Mouse (Mus musculus) stomach, embryonic 15.5 days (tissue): ENCODE data around the gene Ntrk2. TPM values are rescaled to one million over a fixed set of nuclear protein-coding genes. Genes with fewer than 3 reads are reported as not detected.
"Not testable (repeated sequence)": the region's sequence is repeated elsewhere in the genome, so short reads cannot be mapped to it uniquely, and the experiment has no call there.

Source experiments
- ATAC-seq: fragments of 200-750 bp; cut with Nextera tagmentation; 2 replicates; pipeline ENCODE4 v1.8.0; 2017; ENCODE audit warnings: low read depth, moderate number of reproducible peaks, moderate TSS enrichment; ENCODE audit not compliant: insufficient read depth, low FRiP score
- H3K27ac ChIP-seq: fragments of 300-500 bp; sonication (generic); 2 replicates; pipeline ENCODE4 v1.5.1; 2015; ENCODE audit warnings: mild to moderate bottlenecking, inconsistent platforms
- H3K27me3 ChIP-seq: fragments of 300-500 bp; sonication (generic); replicated peaks from 2 replicates; pipeline ENCODE4 v1.6.1; 2015; ENCODE audit warnings: inconsistent platforms
- H3K36me3 ChIP-seq: fragments of 300-500 bp; sonication (generic); 2 replicates; pipeline ENCODE4 v1.6.1; 2015; ENCODE audit warnings: inconsistent platforms
- H3K4me1 ChIP-seq: fragments of 300-500 bp; sonication (generic); 2 replicates; pipeline ENCODE4 v1.6.1; 2015; ENCODE audit warnings: inconsistent platforms
- H3K4me2 ChIP-seq: fragments of 300-500 bp; sonication (generic); 2 replicates; pipeline ENCODE4 v1.6.1; 2015; ENCODE audit warnings: mild to moderate bottlenecking, inconsistent platforms
- H3K4me3 ChIP-seq: fragments of 300-500 bp; sonication (generic); replicated peaks from 2 replicates; pipeline ENCODE4 v1.5.1; 2015; ENCODE audit warnings: inconsistent platforms
- H3K9ac ChIP-seq: fragments of 300-500 bp; sonication (generic); 2 replicates; pipeline ENCODE4 v1.6.1; 2015; ENCODE audit warnings: inconsistent platforms
- H3K9me3 ChIP-seq: fragments of 300-500 bp; sonication (generic); 2 replicates; pipeline ENCODE4 v1.6.1; 2016; ENCODE audit warnings: inconsistent platforms
- WGBS: fragments of 180-500 bp; shearing (Covaris S2); methylation state at CpG from one replicate; pipeline ENCODE4 v1.1.7; 2015; 5-methylcytosine and 5-hydroxymethylcytosine counted together
- polyA plus RNA-seq: library from polyadenylated mRNA; unstranded; fragments of >200 nt; fragmentation: Nextera tagmentation; extraction: Ambion mirVana; gene quantifications from 2 replicates; pipeline ENCODE4 v1.2.1, GENCODE M21; 2015

Ntrk2 gene
- polyA plus RNA-seq, 1 experiment from 2014 or later, result 10.9 TPM

DNA sequence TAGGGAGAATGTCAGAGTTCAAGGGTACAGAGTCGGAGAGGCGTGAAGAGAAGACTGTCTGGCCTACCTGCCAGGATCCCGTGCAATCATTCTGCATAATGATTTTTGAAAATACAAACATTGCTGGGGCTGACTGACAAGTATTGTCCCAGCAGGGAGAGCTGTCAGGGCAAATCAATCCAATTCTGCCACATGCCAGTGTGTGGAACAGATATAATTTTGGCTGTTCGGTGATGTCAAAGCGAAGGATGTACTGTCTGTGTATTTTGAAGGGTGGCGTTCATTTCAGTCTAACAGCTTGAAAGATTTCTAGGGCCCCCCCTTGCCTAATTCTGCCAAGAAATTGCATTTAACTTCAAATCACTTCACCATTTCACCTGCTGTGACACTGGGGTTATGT is 224.2 kb downstream of the Ntrk2 start:
- no peak overlapping the region for H3K4me3 ChIP-seq
- ATAC-seq, result no peak
- H3K27me3 ChIP-seq, result no peaks in the 10 kb centered on the region
- H3K4me2 ChIP-seq, result no peak overlapping the region
- H3K36me3 ChIP-seq, result no peaks in the 10 kb centered on the region
- H3K4me1 ChIP-seq, result no peaks in the 10 kb centered on the region
- no peak overlapping the region for H3K9ac ChIP-seq
- H3K9me3 ChIP-seq, result no peaks in the 10 kb centered on the region
- 82% methylated on average over 6 of the region's 6 CpGs for WGBS
- no peak overlapping the region for H3K27ac ChIP-seq

DNA sequence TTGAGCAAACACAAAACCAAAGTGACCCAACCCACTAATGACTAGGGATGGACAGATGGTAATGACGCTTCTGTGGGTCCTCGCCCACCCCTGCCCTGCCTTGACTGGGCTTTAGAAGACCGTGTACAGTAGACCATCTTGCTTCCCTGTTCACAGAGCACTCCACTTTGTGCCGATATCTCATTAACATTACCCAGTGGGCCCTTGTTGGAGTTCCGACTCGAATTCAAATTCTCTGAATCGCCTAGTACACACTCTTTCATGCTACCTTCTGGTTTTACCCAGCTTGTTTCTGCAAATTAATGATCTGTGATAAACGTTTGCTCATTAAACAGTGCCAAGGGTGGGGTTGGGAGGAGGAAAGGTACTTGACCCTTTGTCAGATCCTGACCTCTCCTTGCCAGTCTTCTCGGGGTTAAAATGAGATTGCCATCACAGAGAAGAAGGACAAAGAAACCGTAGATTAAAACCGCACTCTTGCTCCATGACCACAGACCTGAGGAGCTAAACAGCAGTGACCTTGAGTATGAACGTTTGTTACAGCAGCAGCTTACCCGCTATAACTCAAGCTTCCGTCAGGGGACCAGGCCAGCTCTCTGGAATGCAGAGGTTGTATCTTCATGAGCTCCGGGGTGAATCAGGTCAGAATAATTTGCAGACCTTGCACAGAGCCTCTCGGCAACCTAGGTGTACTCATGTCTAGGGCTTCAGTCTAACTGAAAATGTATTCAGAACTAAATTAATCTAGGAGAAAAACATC is 234.0 kb downstream of the Ntrk2 start:
- Histone ChIP-seq H3K27me3 (no peaks in the 10 kb centered on the region), H3K9ac (no peak overlapping the region), H3K4me2 (no peak overlapping the region), H3K9me3 (no peaks in the 10 kb centered on the region), H3K36me3 (no peaks in the 10 kb centered on the region), H3K27ac (no peak overlapping the region), H3K4me3 (no peak overlapping the region), H3K4me1 (no peaks in the 10 kb centered on the region)
- ATAC-seq, result no peak
- 61% methylated on average over 16 of the region's 16 CpGs for WGBS

DNA sequence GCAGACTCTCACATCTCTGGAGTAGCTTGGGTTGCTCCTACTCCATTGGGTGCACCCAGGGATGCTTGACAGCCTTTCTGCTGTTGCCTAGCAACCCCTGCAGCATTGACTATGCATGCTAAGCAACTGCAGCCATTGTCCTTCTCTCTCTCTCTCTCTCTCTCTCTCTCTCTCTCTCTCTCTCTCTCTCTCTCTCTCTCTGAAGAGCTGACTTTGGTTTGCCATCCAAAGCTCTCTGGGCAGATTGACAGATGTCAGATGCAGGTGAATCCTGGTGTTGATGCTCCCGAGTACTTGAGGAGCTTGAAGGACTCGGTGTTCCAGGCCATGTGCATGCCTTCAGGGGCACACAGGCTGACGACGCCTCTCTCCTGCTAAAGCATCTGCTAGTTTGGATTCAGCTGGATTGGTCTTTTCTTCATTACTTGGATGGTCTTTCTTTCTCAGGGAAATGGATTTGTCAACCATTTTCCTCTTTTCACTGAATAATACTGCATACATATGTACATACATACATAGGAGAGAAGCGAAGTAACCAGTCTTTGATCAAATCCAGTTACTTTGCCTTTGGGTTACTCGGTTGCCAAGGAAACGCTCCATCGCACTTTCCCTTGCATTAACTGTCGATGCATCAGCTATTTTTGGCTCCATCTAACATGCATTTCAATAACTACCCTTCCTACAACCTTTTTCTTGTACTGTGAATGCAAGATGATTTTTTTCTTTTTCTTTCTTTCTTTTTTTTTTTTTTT is 234.8 kb downstream of the Ntrk2 start:
- Histone ChIP-seq H3K9ac (no peak overlapping the region), H3K4me1 (no peaks in the 10 kb centered on the region), H3K27ac (no peak overlapping the region), H3K4me3 (no peak overlapping the region), H3K36me3 (no peaks in the 10 kb centered on the region), H3K4me2 (no peak overlapping the region), H3K9me3 (no peaks in the 10 kb centered on the region), H3K27me3 (no peaks in the 10 kb centered on the region)
- WGBS, result 63% methylated on average over 9 of the region's 9 CpGs
- no peak for ATAC-seq

DNA sequence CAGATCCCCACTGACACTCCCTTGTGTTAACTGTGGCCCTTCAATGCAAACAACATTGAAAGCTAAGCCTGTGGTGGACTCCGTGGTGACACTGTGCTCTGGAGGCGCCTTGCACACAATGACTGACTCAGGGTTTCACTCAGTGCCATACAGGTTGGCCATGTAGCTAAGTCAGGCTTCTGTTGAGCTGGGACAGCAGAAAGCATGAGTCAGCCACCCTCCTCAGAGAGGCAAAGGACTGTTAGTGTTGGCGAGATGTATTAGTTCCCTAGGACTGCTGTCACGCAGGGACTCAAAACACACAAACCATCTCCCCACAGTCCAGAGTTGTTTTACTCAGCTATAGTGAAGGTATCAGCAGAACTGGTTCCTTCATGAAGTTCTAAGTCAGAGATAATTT is 245.8 kb downstream of the Ntrk2 start:
- H3K9me3 ChIP-seq, result no peaks in the 10 kb centered on the region
- 71% methylated on average over 4 of the region's 4 CpGs for WGBS
- no peak overlapping the region for H3K27ac ChIP-seq
- no peak overlapping the region for H3K9ac ChIP-seq
- H3K4me2 ChIP-seq, result no peak overlapping the region
- no peaks in the 10 kb centered on the region for H3K4me1 ChIP-seq
- no peaks in the 10 kb centered on the region for H3K27me3 ChIP-seq
- no peak overlapping the region for H3K4me3 ChIP-seq
- no peak for ATAC-seq
- H3K36me3 ChIP-seq, result no peaks in the 10 kb centered on the region

DNA sequence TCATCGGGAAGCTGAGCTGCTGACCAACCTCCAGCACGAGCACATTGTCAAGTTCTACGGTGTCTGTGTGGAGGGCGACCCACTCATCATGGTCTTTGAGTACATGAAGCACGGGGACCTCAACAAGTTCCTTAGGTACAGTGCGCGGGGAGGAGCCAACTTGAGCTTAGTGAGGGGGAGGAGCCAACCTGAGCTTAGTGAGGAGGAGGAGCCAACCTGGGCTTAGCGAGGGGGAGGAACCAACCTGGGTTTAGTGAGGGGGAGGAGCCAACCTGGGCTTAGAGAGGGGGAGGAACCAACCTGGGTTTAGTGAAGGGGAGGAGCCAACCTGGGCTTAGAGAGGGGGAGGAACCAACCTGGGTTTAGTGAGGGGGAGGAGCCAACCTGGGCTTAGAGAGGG is 248.0 kb downstream of the Ntrk2 start:
- 65% methylated on average over 8 of the region's 8 CpGs for WGBS
- H3K4me1 ChIP-seq, H3K27me3 ChIP-seq, ATAC-seq, H3K9ac ChIP-seq, H3K27ac ChIP-seq, H3K9me3 ChIP-seq, H3K36me3 ChIP-seq, H3K4me2 ChIP-seq, H3K4me3 ChIP-seq: not testable (repeated sequence)

DNA sequence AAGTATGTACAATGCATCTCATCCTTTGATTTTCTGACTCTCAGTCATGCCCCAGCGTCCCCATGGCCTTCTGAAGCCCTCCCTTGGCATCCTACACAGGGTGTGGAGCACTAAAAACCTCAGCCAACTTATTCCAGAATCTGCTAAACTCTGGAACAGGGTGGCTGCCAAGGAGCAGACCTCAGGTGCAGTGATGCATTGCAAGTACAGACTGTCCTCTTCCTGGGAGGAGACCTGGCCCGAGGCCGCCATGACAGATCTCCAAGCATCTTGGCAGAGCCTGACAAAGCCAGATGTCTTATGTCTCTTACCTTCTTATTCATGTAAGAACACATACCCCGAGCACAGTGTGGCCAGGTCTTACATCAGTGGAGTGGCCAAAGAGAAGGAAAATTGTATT is 250.5 kb downstream of the Ntrk2 start:
- Histone ChIP-seq H3K9me3 (no peaks in the 10 kb centered on the region), H3K4me2 (no peak overlapping the region), H3K4me1 (no peaks in the 10 kb centered on the region), H3K27ac (no peak overlapping the region), H3K4me3 (no peak overlapping the region), H3K9ac (no peak overlapping the region), H3K27me3 (no peaks in the 10 kb centered on the region), H3K36me3 (no peaks in the 10 kb centered on the region)
- no peak for ATAC-seq
- WGBS, result 73% methylated on average over 4 of the region's 4 CpGs

DNA sequence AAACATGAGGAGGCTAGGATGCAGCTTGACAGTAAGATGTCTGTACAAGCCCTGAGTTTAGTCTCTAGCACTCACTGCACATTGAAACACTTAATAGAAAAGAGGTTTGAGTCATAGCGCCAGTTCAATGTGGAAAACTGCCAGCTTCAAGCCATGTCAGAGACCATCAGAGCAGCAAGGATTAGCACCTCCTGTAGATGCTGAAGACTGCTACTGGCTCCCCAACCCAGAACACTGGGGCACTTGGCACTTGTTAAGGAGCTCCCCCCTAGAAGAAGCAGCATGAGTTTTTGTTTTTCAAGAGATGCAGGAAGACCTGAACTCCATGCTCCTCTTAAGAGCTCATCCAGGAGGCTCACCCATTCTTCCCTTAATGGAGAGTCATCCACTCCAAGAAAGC is 251.5 kb downstream of the Ntrk2 start:
- H3K4me2 ChIP-seq, result no peak overlapping the region
- no peak overlapping the region for H3K27ac ChIP-seq
- H3K9me3 ChIP-seq, result no peaks in the 10 kb centered on the region
- H3K9ac ChIP-seq, result no peak overlapping the region
- no peaks in the 10 kb centered on the region for H3K4me1 ChIP-seq
- ATAC-seq, result no peak
- 69% methylated on average over 1 of the region's 1 CpGs for WGBS
- H3K4me3 ChIP-seq, result no peak overlapping the region
- H3K36me3 ChIP-seq, result no peaks in the 10 kb centered on the region
- no peaks in the 10 kb centered on the region for H3K27me3 ChIP-seq

DNA sequence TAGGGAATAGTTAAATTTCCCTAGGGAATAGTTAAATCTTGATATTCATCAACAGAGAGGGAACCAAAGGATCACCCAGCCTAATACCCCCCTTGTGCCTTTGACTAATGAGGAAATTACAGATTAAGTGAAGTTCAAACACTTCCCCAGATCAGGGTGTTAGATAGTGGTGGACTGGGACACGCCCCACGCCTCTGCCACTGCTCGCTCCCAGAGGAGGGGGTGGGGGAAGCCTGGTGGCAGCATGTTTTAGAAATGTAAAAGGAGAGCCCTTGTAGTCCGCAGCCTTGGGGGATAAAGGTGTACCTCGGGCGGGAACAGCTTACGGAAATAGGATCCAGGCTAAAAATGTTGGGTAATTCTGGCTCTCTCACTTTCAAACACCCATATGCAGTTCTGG is 252.7 kb downstream of the Ntrk2 start:
- Histone ChIP-seq H3K9ac (no peak overlapping the region), H3K27me3 (no peaks in the 10 kb centered on the region), H3K4me1 (no peaks in the 10 kb centered on the region), H3K4me2 (no peak overlapping the region), H3K9me3 (no peaks in the 10 kb centered on the region), H3K36me3 (no peaks in the 10 kb centered on the region), H3K4me3 (no peak overlapping the region), H3K27ac (no peak overlapping the region)
- WGBS, result 24% methylated on average over 7 of the region's 7 CpGs
- ATAC-seq, result no peak

DNA sequence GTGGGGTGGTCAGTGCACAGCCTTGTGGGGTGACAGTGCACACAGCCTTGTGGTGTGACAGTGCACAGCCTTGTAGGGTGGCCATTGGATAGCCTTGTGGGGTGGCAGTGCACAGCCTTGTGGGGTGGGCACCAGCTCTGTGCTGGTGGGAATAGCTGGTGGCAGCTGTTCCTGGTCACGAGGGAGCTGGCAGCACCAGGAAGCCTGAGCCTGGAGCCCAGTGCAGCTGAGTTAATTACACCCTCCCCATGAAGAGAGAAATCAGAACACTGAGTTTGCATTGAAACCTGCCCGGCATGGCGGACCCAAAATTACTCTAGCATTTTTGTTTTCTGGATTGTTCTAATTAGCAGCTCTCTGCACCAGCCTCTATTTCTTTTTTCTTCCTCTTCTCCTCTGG is 259.3 kb downstream of the Ntrk2 start:
- no peak for ATAC-seq
- 78% methylated on average over 3 of the region's 3 CpGs for WGBS
- no peaks in the 10 kb centered on the region for H3K4me1 ChIP-seq

DNA sequence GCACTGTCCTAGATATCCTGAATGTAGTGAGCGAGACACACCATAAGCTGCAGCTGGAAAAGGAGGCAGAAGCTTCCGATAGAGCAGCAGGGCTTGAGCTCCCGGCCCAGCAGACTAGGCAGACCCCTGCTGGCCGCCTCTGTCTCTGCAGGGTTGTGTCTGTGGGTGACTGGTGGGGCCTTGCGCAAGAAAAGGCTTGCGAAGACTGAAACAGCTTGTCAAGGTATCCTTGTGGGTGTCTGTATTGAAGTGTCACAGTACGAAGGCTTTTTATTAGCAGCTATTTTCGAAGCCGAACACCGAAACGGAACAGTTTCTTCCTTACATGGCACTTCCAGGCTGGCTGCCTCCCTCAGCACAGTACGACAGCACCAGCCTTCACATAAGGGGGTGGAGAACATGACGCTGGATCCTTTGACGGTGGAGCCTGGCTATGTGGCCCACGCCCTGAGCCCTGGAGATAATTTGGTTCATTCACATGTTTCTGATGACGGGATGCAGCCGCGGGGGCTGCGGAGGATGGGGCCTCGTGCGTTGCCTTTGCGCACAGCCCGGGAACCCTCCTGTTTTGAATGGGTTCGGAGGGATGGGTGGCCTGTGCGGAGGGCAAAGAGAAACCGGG is 267.4 kb downstream of the Ntrk2 start:
- H3K27me3 ChIP-seq, result no peaks in the 10 kb centered on the region
- no peaks in the 10 kb centered on the region for H3K36me3 ChIP-seq
- H3K9ac ChIP-seq, result no peak overlapping the region
- WGBS, result 29% methylated on average over 26 of the region's 26 CpGs
- 0 out of 2 replicates have a peak overlapping the region, but pooled peaks have one; percentile 1 for H3K4me3 ChIP-seq
- H3K27ac ChIP-seq, result no peak overlapping the region
- H3K4me1 ChIP-seq, result no peaks in the 10 kb centered on the region
- peak overlapping the region; percentile 36 for H3K4me2 ChIP-seq
- peak; percentile 70; the same call in 1 of the 2 replicates for ATAC-seq
- no peaks in the 10 kb centered on the region for H3K9me3 ChIP-seq

More for the DNA sequence above, 259.3 kb downstream of the Ntrk2 start:
- Histone ChIP-seq H3K27ac (no peak overlapping the region), H3K27me3 (no peaks in the 10 kb centered on the region), H3K9me3 (no peaks in the 10 kb centered on the region), H3K36me3 (no peaks in the 10 kb centered on the region), H3K4me3 (no peak overlapping the region), H3K9ac (no peak overlapping the region), H3K4me2 (no peak overlapping the region)

DNA sequence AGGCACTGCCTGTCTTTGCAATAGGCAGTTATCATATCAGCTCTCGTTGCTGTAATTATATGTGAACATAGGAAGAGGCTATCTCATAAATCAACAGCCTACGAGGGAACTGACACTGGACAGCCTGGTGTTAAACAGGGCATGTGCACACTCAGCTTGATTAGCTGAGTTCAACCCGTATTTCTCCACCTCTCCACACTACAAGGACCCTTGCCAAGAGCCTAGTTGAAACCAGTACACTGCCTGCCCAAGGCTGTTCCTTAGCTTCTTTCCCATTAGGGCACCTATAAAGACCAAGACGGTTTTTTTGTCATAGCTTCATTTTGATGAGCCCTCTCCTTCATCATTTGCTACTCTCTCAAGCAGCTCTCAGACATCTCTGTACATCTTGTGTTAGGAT is 270.1 kb downstream of the Ntrk2 start:
- Histone ChIP-seq H3K4me3 (no peak overlapping the region), H3K27ac (no peak overlapping the region), H3K36me3 (no peaks in the 10 kb centered on the region), H3K4me2 (no peak overlapping the region), H3K9ac (no peak overlapping the region), H3K9me3 (no peaks in the 10 kb centered on the region), H3K27me3 (no peaks in the 10 kb centered on the region), H3K4me1 (no peaks in the 10 kb centered on the region)
- no peak for ATAC-seq
- WGBS, result 53% methylated on average over 4 of the region's 4 CpGs

DNA sequence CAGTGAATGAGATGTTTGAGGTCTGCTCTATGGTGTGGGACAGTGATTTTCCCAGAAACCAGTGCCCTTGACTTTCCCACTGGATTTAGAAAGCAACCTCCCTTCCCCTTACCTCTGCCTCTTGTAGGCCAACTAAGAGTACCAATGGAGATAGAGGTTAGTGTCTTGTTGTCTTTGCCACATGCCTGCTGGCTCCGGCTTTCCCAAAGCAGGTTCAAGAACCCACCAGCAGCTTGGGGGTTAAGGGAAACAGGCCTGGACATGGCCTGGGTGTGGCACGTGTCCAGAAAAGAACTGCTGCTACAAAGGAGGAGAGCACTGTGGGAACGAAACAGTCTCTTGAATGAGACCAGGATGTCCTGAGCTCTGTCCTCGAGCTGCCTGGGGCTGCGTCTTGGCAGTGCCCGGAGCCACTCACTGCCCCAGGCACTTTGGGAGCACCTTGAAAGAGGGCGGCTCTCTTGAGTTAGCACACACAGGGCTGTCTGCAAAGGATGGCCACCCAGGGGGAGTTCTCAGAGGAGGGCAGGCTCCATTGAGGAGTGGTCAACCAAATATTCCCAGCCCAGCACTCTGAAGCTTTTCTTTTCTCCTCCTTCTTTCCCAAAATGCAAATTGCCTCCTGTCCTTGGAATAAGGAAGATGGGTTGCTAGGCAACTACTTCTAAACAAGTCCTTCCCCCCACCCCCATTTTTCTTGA is 273.5 kb downstream of the Ntrk2 start:
- 57% methylated on average over 7 of the region's 7 CpGs for WGBS
- no peak for ATAC-seq
- H3K4me3 ChIP-seq, result no peak overlapping the region
- no peak overlapping the region for H3K9ac ChIP-seq
- no peaks in the 10 kb centered on the region for H3K4me1 ChIP-seq
- H3K9me3 ChIP-seq, result no peaks in the 10 kb centered on the region
- H3K36me3 ChIP-seq, result no peaks in the 10 kb centered on the region
- no peaks in the 10 kb centered on the region for H3K27me3 ChIP-seq
- no peak overlapping the region for H3K27ac ChIP-seq
- H3K4me2 ChIP-seq, result no peak overlapping the region
